Mouse (Mus musculus) liver, embryonic 14.5 days (tissue): Measurements from ENCODE around the gene Adck2.

ENCODE experiments used
- CTCF ChIP-seq: IDR thresholded peaks from 2 replicates; pipeline ENCODE4 v1.5.1; 2016; ENCODE audit warnings: antibody characterized with exemption, low read depth, control low read depth
- EP300 ChIP-seq: IDR thresholded peaks from 2 replicates; pipeline ENCODE4 v1.6.1; 2016; ENCODE audit warnings: antibody characterized with exemption, low read depth

DNA sequence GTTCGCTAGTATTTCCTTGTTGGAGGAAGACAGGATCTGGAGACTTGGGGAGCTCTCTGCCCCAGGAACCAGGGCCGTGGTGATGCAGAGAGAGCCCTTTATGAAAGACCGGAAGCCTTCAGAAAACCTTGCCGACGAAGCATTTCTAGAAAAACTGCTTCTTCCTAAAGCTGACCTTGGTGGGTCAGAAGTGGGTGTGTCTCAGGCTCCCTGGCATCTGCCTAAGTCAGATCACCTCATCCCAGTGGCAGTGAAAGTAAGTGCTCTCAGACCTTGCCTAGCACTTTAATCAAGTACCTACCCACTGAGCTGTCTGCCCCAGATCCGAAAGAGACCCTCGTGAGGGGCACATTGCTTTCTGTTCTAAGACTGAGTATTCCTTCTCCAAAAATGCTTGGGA lies 1.3 kb downstream of the Adck2 start:
- TF ChIP-seq CTCF (no peak), EP300 (no peak)
